Mouse (Mus musculus): ENCODE data around the gene Unc93a2.
"Not testable (repeated sequence)": the region's sequence is repeated elsewhere in the genome, so short reads cannot be mapped to it uniquely, and the experiment has no call there.

Unc93a2 gene

GRCm38 (mm10) chr17:7369401-7369800 is 15.9 kb downstream of the Unc93a2 start:
- DNase-seq: not testable (repeated sequence)

GRCm38 (mm10) chr17:7366676-7367374 is 18.4 kb downstream of the Unc93a2 start:
- DNase-seq: not testable (repeated sequence)

- DNase-seq: not testable (repeated sequence)
Observed at GRCm38 (mm10) chr17:7366265-7366664, 19.0 kb downstream of the Unc93a2 start.

- not testable (repeated sequence) for DNase-seq
Observed at GRCm38 (mm10) chr17:7365615-7366014, 19.6 kb downstream of the Unc93a2 start.

- DNase-seq: not testable (repeated sequence)
Observed at GRCm38 (mm10) chr17:7360749-7361465, 24.4 kb downstream of the Unc93a2 start.

GRCm38 (mm10) chr17:7359806-7360205 is 25.5 kb downstream of the Unc93a2 start:
- DNase-seq: not testable (repeated sequence)

GRCm38 (mm10) chr17:7352596-7352995 is 32.7 kb downstream of the Unc93a2 start, which contains the start of gene Ttll2:
Gene Ttll2, minus strand, starts transcription at chr17:7352696.
- DNase-seq: not testable (repeated sequence)

GRCm38 (mm10) chr17:7348765-7349164 is 36.5 kb downstream of the Unc93a2 start:
- DNase-seq: not testable (repeated sequence)

- DNase-seq: not testable (repeated sequence)
Observed at GRCm38 (mm10) chr17:7337381-7337780, 47.9 kb downstream of the Unc93a2 start.

- not testable (repeated sequence) for DNase-seq
Observed at GRCm38 (mm10) chr17:7332745-7333144, 52.5 kb downstream of the Unc93a2 start.

GRCm38 (mm10) chr17:7326415-7326814 is 58.8 kb downstream of the Unc93a2 start:
- not testable (repeated sequence) for DNase-seq

GRCm38 (mm10) chr17:7324346-7324745 is 60.9 kb downstream of the Unc93a2 start, which contains the start of gene Tcp10a:
Gene Tcp10a, plus strand, starts transcription at chr17:7324646.
- not testable (repeated sequence) for DNase-seq

- DNase-seq: not testable (repeated sequence)
Observed at GRCm38 (mm10) chr17:7319789-7320188, 65.5 kb downstream of the Unc93a2 start.

- not testable (repeated sequence) for DNase-seq
Observed at GRCm38 (mm10) chr17:7315693-7316382, 69.4 kb downstream of the Unc93a2 start.
